Mouse (Mus musculus) layer of hippocampus, postnatal 25 days (tissue): ENCODE measurements at regions not wholly inside any gene's neighbourhood (a gene's known extent, or its start where the extent isn't known, plus 50 kb on each side); places are given as distances from the start of the nearest gene placed in this dataset.

ENCODE experiments used
- DNase-seq, 2 experiments: peaks; one replicate each; pipeline ENCODE4 v3.0.0; 2022; ENCODE audit warnings: mixed read lengths in 2 of 2, low spot score in 1 of 2; ENCODE audit errors: extremely low spot score in 1 of 2

DNA sequence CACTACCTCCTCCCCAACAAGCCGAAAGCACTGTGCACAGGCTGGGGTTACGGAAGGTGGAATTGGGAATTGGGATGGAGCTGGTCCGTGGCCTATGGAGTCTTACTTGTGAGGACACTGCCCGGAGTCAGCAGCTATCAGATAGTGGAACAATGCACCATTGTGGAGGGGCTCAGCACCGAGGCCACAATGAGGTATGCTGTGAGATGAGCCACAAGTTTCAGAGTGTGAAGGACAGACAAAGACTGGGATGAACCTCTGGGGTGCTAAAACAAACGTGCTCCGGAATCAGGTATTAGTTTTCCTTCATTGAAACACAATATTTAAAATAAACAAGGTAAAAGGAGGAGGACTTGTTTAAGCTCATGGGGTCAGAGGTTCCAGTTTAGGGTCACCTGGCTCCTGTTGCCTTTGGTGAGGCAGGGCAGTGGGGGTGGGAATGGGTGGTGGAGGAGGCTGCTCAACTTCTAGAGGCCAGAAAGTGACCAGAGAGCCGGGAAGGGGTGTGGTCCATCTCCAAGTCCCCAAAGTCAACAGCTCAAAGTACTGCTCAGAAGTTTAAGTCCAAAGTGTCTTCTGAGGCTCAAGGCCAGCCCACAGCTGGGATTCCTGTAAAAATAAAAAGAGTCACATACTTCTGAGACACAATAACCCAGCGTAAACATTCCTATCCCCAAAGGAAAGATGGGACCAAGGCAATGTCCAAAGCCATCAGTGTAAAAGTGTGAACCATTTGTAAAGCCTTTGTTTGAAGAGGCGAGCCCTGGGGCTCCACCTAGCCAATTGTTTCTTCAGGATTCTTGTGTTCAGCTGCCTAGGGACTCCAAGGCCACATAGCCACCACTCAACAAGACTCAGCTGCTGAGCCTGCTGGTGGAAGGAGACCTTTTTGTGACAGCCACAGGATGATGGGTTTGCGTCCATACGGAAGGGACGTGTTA is 80.1 kb downstream of the Gm525 start:
- DNase-seq = no peak

DNA sequence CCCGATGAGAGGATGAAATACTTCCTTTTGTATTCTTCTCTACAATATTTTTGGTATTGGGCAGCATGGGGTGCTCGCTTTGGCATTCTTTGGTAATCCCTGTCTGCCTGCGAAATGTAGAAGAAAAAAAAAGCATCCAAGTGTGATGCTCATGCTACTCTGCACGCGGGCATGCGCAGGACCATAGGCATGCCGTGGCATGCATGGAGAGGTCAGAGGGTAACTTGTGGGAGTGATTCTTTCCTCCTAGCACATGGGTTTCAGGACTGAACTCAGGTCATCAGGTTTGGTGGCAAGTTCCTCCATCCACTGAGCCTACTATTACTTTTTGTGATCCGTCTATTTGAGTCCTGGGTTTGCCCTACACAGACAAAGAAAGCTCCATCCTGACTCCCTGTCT is 74.3 kb downstream of the Gm525 start:
- no peak for DNase-seq

DNA sequence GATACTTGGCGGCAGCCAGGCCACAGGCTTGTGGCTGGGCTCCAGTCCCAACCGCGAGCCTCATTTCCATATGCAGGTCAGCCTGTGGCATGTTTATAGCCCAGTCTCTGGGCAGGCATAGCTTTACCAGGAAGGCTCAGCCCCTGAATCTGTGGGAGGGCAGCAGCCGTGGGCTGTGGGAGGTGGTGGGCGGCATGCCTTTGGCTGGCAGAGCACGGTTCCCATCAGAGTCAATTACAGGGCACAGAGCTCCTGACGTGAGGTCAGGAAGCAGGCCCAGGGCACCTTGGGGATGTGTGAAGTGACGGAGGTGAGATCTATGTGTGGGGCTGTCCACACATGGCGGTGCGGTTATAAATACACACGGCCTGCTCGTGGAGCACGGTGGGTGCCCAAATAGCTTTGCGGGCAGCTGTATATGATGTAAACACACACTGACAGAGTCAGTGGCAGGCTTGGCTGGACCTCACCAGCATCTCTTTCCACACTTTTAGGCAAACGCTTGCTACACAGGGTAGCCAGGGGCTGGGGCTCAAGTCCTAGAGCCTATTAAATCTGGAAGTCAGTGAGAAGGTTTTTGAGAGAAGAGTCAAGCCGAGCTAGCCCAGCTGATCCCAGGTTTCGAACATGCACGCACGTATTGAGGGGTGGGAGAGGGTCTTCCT is 71.8 kb downstream of the Gm525 start:
- DNase-seq = no peak

DNA sequence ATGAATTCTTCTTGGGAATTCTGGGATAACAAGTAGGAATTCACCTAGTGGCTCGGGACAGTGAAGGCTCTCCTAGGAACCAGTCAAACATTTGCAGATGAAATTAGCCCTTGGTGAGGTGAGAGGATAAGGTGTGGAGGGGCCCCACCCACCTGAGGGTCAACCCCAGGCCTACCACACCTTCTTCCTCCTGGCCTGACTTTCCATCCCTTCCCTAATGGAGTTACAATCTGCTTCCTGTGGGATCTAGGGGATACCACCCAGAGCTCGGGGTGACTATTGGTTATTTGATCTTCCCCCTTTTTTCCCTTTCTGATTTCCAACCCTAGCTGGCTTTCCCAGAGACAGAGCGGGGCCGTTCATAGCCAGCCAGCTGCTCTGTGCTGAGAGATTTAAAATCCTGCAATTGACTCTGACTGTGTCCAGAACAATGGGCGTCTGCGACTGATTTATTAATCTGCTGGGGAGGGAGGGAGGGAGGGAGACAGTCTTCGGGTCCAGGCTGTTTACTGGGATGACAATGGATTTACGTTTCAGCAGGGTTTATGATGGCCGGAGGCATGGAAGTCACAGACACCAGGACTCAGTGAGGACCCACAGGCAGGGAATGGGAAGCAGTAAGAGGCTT is 69.0 kb downstream of the Gm525 start:
- no peak for DNase-seq
